Mouse (Mus musculus): Measurements from ENCODE around the gene Abcc9. TPM values are rescaled to one million over a fixed set of nuclear protein-coding genes. Genes with fewer than 3 reads are reported as not detected.

Gene Abcc9
- polyA plus RNA-seq, 1 experiment from 2014 or later: 6.3 TPM

GRCm38 (mm10) chr6:142567452-142567851 lies 134.7 kb downstream of the Abcc9 start:
- ATAC-seq (ENCODE audit: low FRiP score, low TSS enrichment): no peak
- Histone ChIP-seq H3K9me3 (ENCODE audit: low read length) (no peaks in the 10 kb centered on the region), H3K4me1 (ENCODE audit: insufficient read depth, low read length) (peaks cover 19% of the 10 kb centered on the region), H3K27ac (ENCODE audit: low read length) (no peak overlapping the region), H3K27me3 (ENCODE audit: insufficient read depth, low read length) (peaks cover 33% of the 10 kb centered on the region), H3K4me3 (ENCODE audit: low read length) (no peak overlapping the region), H3K4me2 (replicated peaks; ENCODE audit: low read depth, low read length) (peak overlapping the region; percentile 27), H3K36me3 (ENCODE audit: insufficient read depth, low read length) (peaks cover 8% of the 10 kb centered on the region), H3K9ac (replicated peaks; ENCODE audit: low read length) (no peak overlapping the region)
- WGBS: 44% methylated on average over 5 of the region's 5 CpGs

GRCm38 (mm10) chr6:142564746-142565145 lies 137.4 kb downstream of the Abcc9 start:
- Histone ChIP-seq H3K27me3 (ENCODE audit: insufficient read depth, low read length) (peaks cover 16% of the 10 kb centered on the region), H3K27ac (ENCODE audit: low read length) (no peak overlapping the region), H3K4me3 (ENCODE audit: low read length) (no peak overlapping the region), H3K4me2 (replicated peaks; ENCODE audit: low read depth, low read length) (no peak overlapping the region), H3K9ac (replicated peaks; ENCODE audit: low read length) (no peak overlapping the region), H3K36me3 (ENCODE audit: insufficient read depth, low read length) (peaks cover 8% of the 10 kb centered on the region), H3K4me1 (ENCODE audit: insufficient read depth, low read length) (peaks cover 5% of the 10 kb centered on the region; the same call in 1 of the 2 replicates), H3K9me3 (ENCODE audit: low read length) (no peaks in the 10 kb centered on the region)
- no peak for ATAC-seq (ENCODE audit: low FRiP score, low TSS enrichment)
- 95% methylated on average over 3 of the region's 3 CpGs for WGBS

- WGBS: 71% methylated on average over 1 of the region's 1 CpGs
- Histone ChIP-seq H3K4me2 (replicated peaks; ENCODE audit: low read depth, low read length) (no peak overlapping the region), H3K27ac (ENCODE audit: low read length) (no peak overlapping the region), H3K4me1 (ENCODE audit: insufficient read depth, low read length) (0 out of 2 replicates have a peak, but pooled peaks cover 5% of the 10 kb centered on the region), H3K9me3 (ENCODE audit: low read length) (no peaks in the 10 kb centered on the region), H3K4me3 (ENCODE audit: low read length) (no peak overlapping the region), H3K36me3 (ENCODE audit: insufficient read depth, low read length) (peaks cover 8% of the 10 kb centered on the region), H3K27me3 (ENCODE audit: insufficient read depth, low read length) (no peaks in the 10 kb centered on the region), H3K9ac (replicated peaks; ENCODE audit: low read length) (no peak overlapping the region)
- no peak for ATAC-seq (ENCODE audit: low FRiP score, low TSS enrichment)
Measured at GRCm38 (mm10) chr6:142561151-142561550, 141.0 kb downstream of the Abcc9 start.

- ATAC-seq (ENCODE audit: low FRiP score, low TSS enrichment): no peak
- H3K9ac ChIP-seq (replicated peaks; ENCODE audit: low read length): no peak overlapping the region
- no peaks in the 10 kb centered on the region for H3K27me3 ChIP-seq (ENCODE audit: insufficient read depth, low read length)
- H3K4me3 ChIP-seq (ENCODE audit: low read length): no peak overlapping the region
- no peak overlapping the region for H3K4me2 ChIP-seq (replicated peaks; ENCODE audit: low read depth, low read length)
- peak overlapping the region; percentile 41; the same call in 1 of the 2 replicates for H3K27ac ChIP-seq (ENCODE audit: low read length)
- 0 out of 2 replicates have a peak, but pooled peaks cover 5% of the 10 kb centered on the region for H3K4me1 ChIP-seq (ENCODE audit: insufficient read depth, low read length)
- no peaks in the 10 kb centered on the region for H3K9me3 ChIP-seq (ENCODE audit: low read length)
- no peaks in the 10 kb centered on the region for H3K36me3 ChIP-seq (ENCODE audit: insufficient read depth, low read length)
- 62% methylated on average over 10 of the region's 10 CpGs for WGBS
Measured at GRCm38 (mm10) chr6:142558772-142559679, 143.1 kb downstream of the Abcc9 start.

- H3K9me3 ChIP-seq (ENCODE audit: low read length): no peaks in the 10 kb centered on the region
- 0 out of 2 replicates have a peak, but pooled peaks cover 5% of the 10 kb centered on the region for H3K4me1 ChIP-seq (ENCODE audit: insufficient read depth, low read length)
- H3K36me3 ChIP-seq (ENCODE audit: insufficient read depth, low read length): no peaks in the 10 kb centered on the region
- no peak overlapping the region for H3K4me2 ChIP-seq (replicated peaks; ENCODE audit: low read depth, low read length)
- no peaks in the 10 kb centered on the region for H3K27me3 ChIP-seq (ENCODE audit: insufficient read depth, low read length)
- no peak overlapping the region for H3K27ac ChIP-seq (ENCODE audit: low read length)
- H3K9ac ChIP-seq (replicated peaks; ENCODE audit: low read length): no peak overlapping the region
- no peak for ATAC-seq (ENCODE audit: low FRiP score, low TSS enrichment)
- WGBS: 77% methylated on average over 10 of the region's 10 CpGs
- no peak overlapping the region for H3K4me3 ChIP-seq (ENCODE audit: low read length)
Measured at GRCm38 (mm10) chr6:142558076-142558475, 144.0 kb downstream of the Abcc9 start.

- no peak overlapping the region for H3K27ac ChIP-seq (ENCODE audit: low read length)
- no peak overlapping the region for H3K4me2 ChIP-seq (replicated peaks; ENCODE audit: low read depth, low read length)
- H3K4me3 ChIP-seq (ENCODE audit: low read length): no peak overlapping the region
- no peaks in the 10 kb centered on the region for H3K27me3 ChIP-seq (ENCODE audit: insufficient read depth, low read length)
- 67% methylated on average over 1 of the region's 1 CpGs for WGBS
- no peak overlapping the region for H3K9ac ChIP-seq (replicated peaks; ENCODE audit: low read length)
- H3K4me1 ChIP-seq (ENCODE audit: insufficient read depth, low read length): peaks cover 13% of the 10 kb centered on the region
- no peak for ATAC-seq (ENCODE audit: low FRiP score, low TSS enrichment)
- H3K36me3 ChIP-seq (ENCODE audit: insufficient read depth, low read length): no peaks in the 10 kb centered on the region
- H3K9me3 ChIP-seq (ENCODE audit: low read length): no peaks in the 10 kb centered on the region
Measured at GRCm38 (mm10) chr6:142555988-142556387, 146.1 kb downstream of the Abcc9 start.

GRCm38 (mm10) chr6:142551482-142551881 lies 150.6 kb downstream of the Abcc9 start:
- ATAC-seq (ENCODE audit: low FRiP score, low TSS enrichment): peak; percentile 73; the same call in 1 of the 2 replicates

GRCm38 (mm10) chr6:142550871-142551270 lies 151.2 kb downstream of the Abcc9 start:
- Histone ChIP-seq H3K27me3 (ENCODE audit: insufficient read depth, low read length) (no peaks in the 10 kb centered on the region), H3K27ac (ENCODE audit: low read length) (peak overlapping the region; percentile 88), H3K4me1 (ENCODE audit: insufficient read depth, low read length) (peaks cover 14% of the 10 kb centered on the region), H3K9ac (replicated peaks; ENCODE audit: low read length) (no peak overlapping the region), H3K4me2 (replicated peaks; ENCODE audit: low read depth, low read length) (no peak overlapping the region), H3K9me3 (ENCODE audit: low read length) (no peaks in the 10 kb centered on the region), H3K4me3 (ENCODE audit: low read length) (no peak overlapping the region), H3K36me3 (ENCODE audit: insufficient read depth, low read length) (no peaks in the 10 kb centered on the region)
- ATAC-seq (ENCODE audit: low FRiP score, low TSS enrichment): peak; percentile 27; the same call in 1 of the 2 replicates
- WGBS: 19% methylated on average over 4 of the region's 4 CpGs

More at GRCm38 (mm10) chr6:142551482-142551881, 150.6 kb downstream of the Abcc9 start:
- Histone ChIP-seq H3K9me3 (ENCODE audit: low read length) (no peaks in the 10 kb centered on the region), H3K27ac (ENCODE audit: low read length) (peak overlapping the region; percentile 77), H3K9ac (replicated peaks; ENCODE audit: low read length) (no peak overlapping the region), H3K4me1 (ENCODE audit: insufficient read depth, low read length) (peaks cover 14% of the 10 kb centered on the region), H3K36me3 (ENCODE audit: insufficient read depth, low read length) (no peaks in the 10 kb centered on the region), H3K4me2 (replicated peaks; ENCODE audit: low read depth, low read length) (no peak overlapping the region), H3K27me3 (ENCODE audit: insufficient read depth, low read length) (no peaks in the 10 kb centered on the region), H3K4me3 (ENCODE audit: low read length) (no peak overlapping the region)
- 26% methylated on average over 4 of the region's 4 CpGs for WGBS

GRCm38 (mm10) chr6:142548377-142548776 lies 153.7 kb downstream of the Abcc9 start:
- peaks cover 19% of the 10 kb centered on the region for H3K4me1 ChIP-seq (ENCODE audit: insufficient read depth, low read length)
- no peaks in the 10 kb centered on the region for H3K27me3 ChIP-seq (ENCODE audit: insufficient read depth, low read length)
- 72% methylated on average over 2 of the region's 2 CpGs for WGBS
- no peak overlapping the region for H3K4me2 ChIP-seq (replicated peaks; ENCODE audit: low read depth, low read length)
- no peak overlapping the region for H3K4me3 ChIP-seq (ENCODE audit: low read length)
- no peak for ATAC-seq (ENCODE audit: low FRiP score, low TSS enrichment)
- H3K9ac ChIP-seq (replicated peaks; ENCODE audit: low read length): no peak overlapping the region
- H3K36me3 ChIP-seq (ENCODE audit: insufficient read depth, low read length): no peaks in the 10 kb centered on the region
- no peaks in the 10 kb centered on the region for H3K9me3 ChIP-seq (ENCODE audit: low read length)
- no peak overlapping the region for H3K27ac ChIP-seq (ENCODE audit: low read length)

- peak overlapping the region; percentile 31 for H3K4me2 ChIP-seq (replicated peaks; ENCODE audit: low read depth, low read length)
Measured at GRCm38 (mm10) chr6:142545132-142545531, 157.0 kb downstream of the Abcc9 start.

More at GRCm38 (mm10) chr6:142545132-142545531, 157.0 kb downstream of the Abcc9 start:
- Histone ChIP-seq H3K9me3 (ENCODE audit: low read length) (no peaks in the 10 kb centered on the region), H3K36me3 (ENCODE audit: insufficient read depth, low read length) (no peaks in the 10 kb centered on the region), H3K27ac (ENCODE audit: low read length) (peak overlapping the region; percentile 61; the same call in 1 of the 2 replicates), H3K9ac (replicated peaks; ENCODE audit: low read length) (no peak overlapping the region), H3K27me3 (ENCODE audit: insufficient read depth, low read length) (no peaks in the 10 kb centered on the region), H3K4me3 (ENCODE audit: low read length) (no peak overlapping the region; the same call in 1 of the 2 replicates), H3K4me1 (ENCODE audit: insufficient read depth, low read length) (peaks cover 16% of the 10 kb centered on the region)
- 44% methylated on average over 14 of the region's 14 CpGs for WGBS
- ATAC-seq (ENCODE audit: low FRiP score, low TSS enrichment): peak; percentile 60; the same call in 1 of the 2 replicates

Data from kidney, embryonic 16.5 days (tissue).